Mouse (Mus musculus): ENCODE results near the gene Stt3b. TPM values are rescaled to one million over a fixed set of nuclear protein-coding genes. Genes with fewer than 3 reads are reported as not detected.

The Stt3b gene
- polyA plus RNA-seq, 1 experiment: 41.2 TPM

GRCm38 (mm10) chr9:115257733-115258286, 52.4 kb downstream of the Stt3b start:
- Histone ChIP-seq H3K27me3 (ENCODE audit: control insufficient read depth, insufficient read depth, insufficient read length) (no peaks in the 10 kb centered on the region), H3K36me3 (ENCODE audit: control insufficient read depth, insufficient read depth) (peaks cover 20% of the 10 kb centered on the region), H3K79me2 (ENCODE audit: control insufficient read depth, insufficient read depth) (peaks cover 5% of the 10 kb centered on the region), H3K4me2 (ENCODE audit: low read depth) (no peak overlapping the region), H3ac (ENCODE audit: control insufficient read depth, insufficient read length) (no peak overlapping the region), H3K4me3 (no peak overlapping the region)
- TF ChIP-seq POLR2A (IDR thresholded peaks at IDR 0.05; ENCODE audit: insufficient read length, low read depth): no peak
- TF ChIP-seq CEBPB (IDR thresholded peaks at IDR 0.05; ENCODE audit: insufficient read depth, poor library complexity, severe bottlenecking): no peak
- no peak for TF ChIP-seq MAX (IDR thresholded peaks at IDR 0.05; ENCODE audit: low read depth)
- TF ChIP-seq SRF (IDR thresholded peaks at IDR 0.05; ENCODE audit: control insufficient read depth, insufficient read length, low read depth): no peak
- no peak for TF ChIP-seq REST (IDR thresholded peaks at IDR 0.05; ENCODE audit: insufficient read depth, insufficient read length)
- no peak for TF ChIP-seq MYOD1 (IDR thresholded peaks at IDR 0.05; ENCODE audit: control insufficient read depth in 1 of 3, insufficient read length in 2 of 3, low read depth in 2 of 3)
- TF ChIP-seq TCF3 (IDR thresholded peaks at IDR 0.05; ENCODE audit: insufficient read length, low read depth): no peak
- no peak for TF ChIP-seq POLR2AphosphoS2 (IDR thresholded peaks at IDR 0.05; ENCODE audit: insufficient read length, low read depth)
- TF ChIP-seq TCF12 (IDR thresholded peaks at IDR 0.05; ENCODE audit: insufficient read depth, poor library complexity, severe bottlenecking): no peak
- no peak for TF ChIP-seq E2F4 (IDR thresholded peaks at IDR 0.05; ENCODE audit: insufficient read depth)
- no peak for TF ChIP-seq MYOG (IDR thresholded peaks at IDR 0.05; ENCODE audit: control insufficient read depth in 1 of 3, insufficient read depth in 1 of 3, insufficient read length in 2 of 3, low read depth in 2 of 3)

- Histone ChIP-seq H3K36me3 (ENCODE audit: control insufficient read depth, insufficient read depth) (peaks cover 34% of the 10 kb centered on the region), H3K4me2 (ENCODE audit: low read depth) (no peak overlapping the region), H3K4me3 (no peak overlapping the region), H3K79me2 (ENCODE audit: control insufficient read depth, insufficient read depth) (no peaks in the 10 kb centered on the region), H3K27me3 (ENCODE audit: control insufficient read depth, insufficient read depth, insufficient read length) (no peaks in the 10 kb centered on the region), H3ac (ENCODE audit: control insufficient read depth, insufficient read length) (no peak overlapping the region)
- TF ChIP-seq TCF3 (IDR thresholded peaks at IDR 0.05; ENCODE audit: insufficient read length, low read depth) (no peak), MYOG (IDR thresholded peaks at IDR 0.05; ENCODE audit: control insufficient read depth in 1 of 3, insufficient read depth in 1 of 3, insufficient read length in 2 of 3, low read depth in 2 of 3) (no peak), MAX (IDR thresholded peaks at IDR 0.05; ENCODE audit: low read depth) (no peak), POLR2AphosphoS2 (IDR thresholded peaks at IDR 0.05; ENCODE audit: insufficient read length, low read depth) (no peak), POLR2A (IDR thresholded peaks at IDR 0.05; ENCODE audit: insufficient read length, low read depth) (no peak), SRF (IDR thresholded peaks at IDR 0.05; ENCODE audit: control insufficient read depth, insufficient read length, low read depth) (no peak), MYOD1 (IDR thresholded peaks at IDR 0.05; ENCODE audit: control insufficient read depth in 1 of 3, insufficient read length in 2 of 3, low read depth in 2 of 3) (no peak), USF1 (IDR thresholded peaks at IDR 0.05; ENCODE audit: low read depth) (no peak)
Observed at GRCm38 (mm10) chr9:115249145-115249544, 61.1 kb downstream of the Stt3b start.

- Histone ChIP-seq H3K4me3 (no peak overlapping the region), H3K36me3 (ENCODE audit: control insufficient read depth, insufficient read depth) (peaks cover 32% of the 10 kb centered on the region), H3K79me2 (ENCODE audit: control insufficient read depth, insufficient read depth) (no peaks in the 10 kb centered on the region), H3K27me3 (ENCODE audit: control insufficient read depth, insufficient read depth, insufficient read length) (no peaks in the 10 kb centered on the region), H3ac (ENCODE audit: control insufficient read depth, insufficient read length) (no peak overlapping the region), H3K4me2 (ENCODE audit: low read depth) (no peak overlapping the region)
- TF ChIP-seq POLR2AphosphoS2 (IDR thresholded peaks at IDR 0.05; ENCODE audit: insufficient read length, low read depth): no peak
- TF ChIP-seq REST (IDR thresholded peaks at IDR 0.05; ENCODE audit: insufficient read depth, insufficient read length): no peak
Observed at GRCm38 (mm10) chr9:115245092-115245491, 65.1 kb downstream of the Stt3b start.

GRCm38 (mm10) chr9:115243630-115244029, 66.6 kb downstream of the Stt3b start:
- H3K4me2 ChIP-seq (ENCODE audit: low read depth): no peak overlapping the region
- no peak overlapping the region for H3ac ChIP-seq (ENCODE audit: control insufficient read depth, insufficient read length)
- H3K79me2 ChIP-seq (ENCODE audit: control insufficient read depth, insufficient read depth): no peaks in the 10 kb centered on the region
- H3K4me3 ChIP-seq: no peak overlapping the region
- peaks cover 29% of the 10 kb centered on the region for H3K36me3 ChIP-seq (ENCODE audit: control insufficient read depth, insufficient read depth)
- TF ChIP-seq REST (IDR thresholded peaks at IDR 0.05; ENCODE audit: insufficient read depth, insufficient read length) (no peak), CEBPB (IDR thresholded peaks at IDR 0.05; ENCODE audit: insufficient read depth, poor library complexity, severe bottlenecking) (no peak), POLR2AphosphoS2 (IDR thresholded peaks at IDR 0.05; ENCODE audit: insufficient read length, low read depth) (no peak), E2F4 (IDR thresholded peaks at IDR 0.05; ENCODE audit: insufficient read depth) (no peak)
- no peaks in the 10 kb centered on the region for H3K27me3 ChIP-seq (ENCODE audit: control insufficient read depth, insufficient read depth, insufficient read length)

- no peak overlapping the region for H3K4me3 ChIP-seq
- no peaks in the 10 kb centered on the region for H3K27me3 ChIP-seq (ENCODE audit: control insufficient read depth, insufficient read depth, insufficient read length)
- H3K36me3 ChIP-seq (ENCODE audit: control insufficient read depth, insufficient read depth): peaks cover 18% of the 10 kb centered on the region
- no peak for TF ChIP-seq POLR2A (IDR thresholded peaks at IDR 0.05; ENCODE audit: insufficient read length, low read depth)
- TF ChIP-seq USF1 (IDR thresholded peaks at IDR 0.05; ENCODE audit: low read depth): no peak
- no peak for TF ChIP-seq MYOD1 (IDR thresholded peaks at IDR 0.05; ENCODE audit: control insufficient read depth in 1 of 3, insufficient read length in 2 of 3, low read depth in 2 of 3)
- TF ChIP-seq CEBPB (IDR thresholded peaks at IDR 0.05; ENCODE audit: insufficient read depth, poor library complexity, severe bottlenecking): no peak
- TF ChIP-seq MAX (IDR thresholded peaks at IDR 0.05; ENCODE audit: low read depth): no peak
- no peak for TF ChIP-seq POLR2AphosphoS2 (IDR thresholded peaks at IDR 0.05; ENCODE audit: insufficient read length, low read depth)
- no peak for TF ChIP-seq TCF12 (IDR thresholded peaks at IDR 0.05; ENCODE audit: insufficient read depth, poor library complexity, severe bottlenecking)
- no peak for TF ChIP-seq REST (IDR thresholded peaks at IDR 0.05; ENCODE audit: insufficient read depth, insufficient read length)
- TF ChIP-seq E2F4 (IDR thresholded peaks at IDR 0.05; ENCODE audit: insufficient read depth): no peak
- no peak for TF ChIP-seq SRF (IDR thresholded peaks at IDR 0.05; ENCODE audit: control insufficient read depth, insufficient read length, low read depth)
- H3K79me2 ChIP-seq (ENCODE audit: control insufficient read depth, insufficient read depth): no peaks in the 10 kb centered on the region
- H3ac ChIP-seq (ENCODE audit: control insufficient read depth, insufficient read length): no peak overlapping the region
- H3K4me2 ChIP-seq (ENCODE audit: low read depth): no peak overlapping the region
Observed at GRCm38 (mm10) chr9:115239861-115240260, 70.4 kb downstream of the Stt3b start.

Data from myocyte (in vitro differentiated cells).